Mouse (Mus musculus): ENCODE data around the gene Ywhah. TPM values are rescaled to one million over a fixed set of nuclear protein-coding genes. Genes with fewer than 3 reads are reported as not detected.

The Ywhah gene
- polyA plus RNA-seq, 1 experiment from 2014 or later = 643 TPM

DNA sequence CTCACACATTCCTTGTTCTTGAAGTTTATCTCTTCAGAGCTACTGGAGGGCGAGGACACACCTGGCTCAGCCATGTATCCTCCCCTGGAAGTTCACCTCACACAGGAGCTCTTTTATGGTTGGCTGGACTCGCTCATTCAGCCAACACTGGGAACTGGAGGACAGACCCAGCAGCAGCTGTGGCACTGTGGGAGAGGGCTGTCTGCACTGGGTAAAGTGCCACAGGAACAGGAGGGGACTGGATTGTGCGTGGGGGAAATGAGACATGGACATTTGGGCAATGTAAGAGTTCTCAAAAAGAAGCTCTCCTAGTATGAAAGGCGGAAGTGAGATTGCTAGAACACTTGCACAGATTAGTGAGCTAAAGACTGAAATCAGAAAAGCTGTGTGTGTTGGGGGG is 22.9 kb upstream of the Ywhah start:
- H3K4me1 ChIP-seq (ENCODE audit: control insufficient read depth, insufficient read depth, low read length) = peaks cover 5% of the 10 kb centered on the region
- WGBS = 81% methylated on average over 4 of the region's 4 CpGs
- H3K9me3 ChIP-seq (ENCODE audit: control insufficient read depth, low read length) = no peaks in the 10 kb centered on the region
- no peak overlapping the region for H3K27ac ChIP-seq (replicated peaks; ENCODE audit: low read depth, low read length)
- ATAC-seq (ENCODE audit: low FRiP score, low TSS enrichment) (no peak), DNase-seq (no peak)
- H3K27me3 ChIP-seq (ENCODE audit: control insufficient read depth, insufficient read depth, low read length) = no peaks in the 10 kb centered on the region
- H3K4me2 ChIP-seq (ENCODE audit: low read length) = no peak overlapping the region
- no peak overlapping the region for H3K9ac ChIP-seq (replicated peaks; ENCODE audit: low read length)
- H3K4me3 ChIP-seq (replicated peaks; ENCODE audit: low read depth, low read length) = no peak overlapping the region
- H3K36me3 ChIP-seq (ENCODE audit: control insufficient read depth, insufficient read depth, low read length) = 0 out of 2 replicates have a peak, but pooled peaks cover 6% of the 10 kb centered on the region

DNA sequence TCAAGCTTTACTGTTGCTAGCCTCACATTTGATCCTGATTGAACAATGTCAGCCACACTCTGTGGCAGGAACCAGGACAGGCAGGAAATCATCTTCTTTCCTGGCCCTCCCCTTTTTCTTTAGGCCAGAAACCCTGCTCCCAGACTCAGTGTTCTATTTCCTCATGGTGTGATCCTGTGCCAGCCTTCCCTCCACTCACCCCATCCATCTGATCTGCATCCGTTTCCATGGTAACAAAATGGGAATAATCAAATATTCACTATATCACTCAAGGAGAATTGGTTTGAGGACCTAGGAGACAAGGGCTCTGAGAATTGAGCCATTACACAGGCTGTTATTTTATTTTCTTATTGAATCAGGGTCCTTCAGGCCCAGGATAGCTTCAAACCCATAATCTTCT is 22.1 kb upstream of the Ywhah start:
- Histone ChIP-seq H3K4me2 (ENCODE audit: low read length) (no peak overlapping the region), H3K27ac (replicated peaks; ENCODE audit: low read depth, low read length) (peak overlapping the region; percentile 63), H3K4me1 (ENCODE audit: control insufficient read depth, insufficient read depth, low read length) (peaks cover 5% of the 10 kb centered on the region), H3K36me3 (ENCODE audit: control insufficient read depth, insufficient read depth, low read length) (no peaks in the 10 kb centered on the region), H3K9ac (replicated peaks; ENCODE audit: low read length) (no peak overlapping the region), H3K27me3 (ENCODE audit: control insufficient read depth, insufficient read depth, low read length) (no peaks in the 10 kb centered on the region), H3K4me3 (replicated peaks; ENCODE audit: low read depth, low read length) (no peak overlapping the region), H3K9me3 (ENCODE audit: control insufficient read depth, low read length) (no peaks in the 10 kb centered on the region)
- DNase-seq (peak; percentile 50), ATAC-seq (ENCODE audit: low FRiP score, low TSS enrichment) (no peak)
- WGBS = 94% methylated on average over 1 of the region's 1 CpGs

DNA sequence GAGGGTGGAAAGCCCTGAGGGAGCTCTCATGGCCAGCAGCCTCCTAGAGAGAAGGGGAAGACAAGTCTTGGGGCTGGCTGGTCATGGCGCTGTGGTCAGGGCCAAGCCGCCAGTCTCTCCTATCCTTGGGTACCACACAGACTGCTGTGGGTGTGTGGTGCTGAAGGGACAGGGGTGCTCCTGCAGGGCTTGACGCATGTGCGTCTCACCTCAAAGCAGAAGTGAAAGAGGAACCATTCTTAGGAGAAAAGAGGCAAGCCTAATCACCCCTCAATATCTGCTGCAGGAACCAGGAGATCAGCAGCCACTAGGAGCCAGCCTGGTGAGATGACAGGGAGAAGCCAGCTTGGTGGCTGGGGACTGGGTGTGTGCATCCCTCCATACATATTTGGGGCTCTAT is 20.9 kb upstream of the Ywhah start:
- H3K4me2 ChIP-seq (ENCODE audit: low read length) = no peak overlapping the region
- ATAC-seq (ENCODE audit: low FRiP score, low TSS enrichment) = no peak
- no peak overlapping the region for H3K9ac ChIP-seq (replicated peaks; ENCODE audit: low read length)
- WGBS = 62% methylated on average over 4 of the region's 4 CpGs
- no peak overlapping the region for H3K27ac ChIP-seq (replicated peaks; ENCODE audit: low read depth, low read length)
- H3K9me3 ChIP-seq (ENCODE audit: control insufficient read depth, low read length) = no peaks in the 10 kb centered on the region
- H3K36me3 ChIP-seq (ENCODE audit: control insufficient read depth, insufficient read depth, low read length) = no peaks in the 10 kb centered on the region
- no peak overlapping the region for H3K4me3 ChIP-seq (replicated peaks; ENCODE audit: low read depth, low read length)
- peaks cover 5% of the 10 kb centered on the region for H3K4me1 ChIP-seq (ENCODE audit: control insufficient read depth, insufficient read depth, low read length)
- H3K27me3 ChIP-seq (ENCODE audit: control insufficient read depth, insufficient read depth, low read length) = no peaks in the 10 kb centered on the region
- no peak for DNase-seq

DNA sequence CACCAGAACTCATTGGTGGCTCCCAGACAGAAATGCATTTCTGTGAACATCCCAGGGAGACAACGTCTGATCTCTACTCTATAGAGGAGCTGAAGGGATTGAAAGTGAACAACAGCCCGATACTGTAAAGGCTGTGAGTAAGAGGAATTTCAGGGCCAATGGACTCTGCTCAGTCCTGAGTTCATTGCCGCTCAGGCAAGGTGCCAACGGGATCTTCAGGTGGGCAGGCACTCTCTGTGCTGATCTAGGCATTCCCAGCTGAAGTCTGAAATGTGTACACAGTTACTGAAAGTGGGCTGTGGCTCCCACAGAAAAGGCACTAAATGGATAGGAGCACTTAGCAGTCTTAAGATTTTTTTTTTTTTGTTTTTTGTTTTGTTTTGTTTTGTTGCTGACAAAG is 19.8 kb upstream of the Ywhah start:
- DNase-seq (no peak), ATAC-seq (ENCODE audit: low FRiP score, low TSS enrichment) (no peak)
- Histone ChIP-seq H3K4me3 (replicated peaks; ENCODE audit: low read depth, low read length) (no peak overlapping the region), H3K4me2 (ENCODE audit: low read length) (no peak overlapping the region), H3K9me3 (ENCODE audit: control insufficient read depth, low read length) (no peaks in the 10 kb centered on the region), H3K36me3 (ENCODE audit: control insufficient read depth, insufficient read depth, low read length) (no peaks in the 10 kb centered on the region), H3K27ac (replicated peaks; ENCODE audit: low read depth, low read length) (no peak overlapping the region), H3K9ac (replicated peaks; ENCODE audit: low read length) (no peak overlapping the region), H3K4me1 (ENCODE audit: control insufficient read depth, insufficient read depth, low read length) (peaks cover 5% of the 10 kb centered on the region), H3K27me3 (ENCODE audit: control insufficient read depth, insufficient read depth, low read length) (no peaks in the 10 kb centered on the region)
- WGBS = 91% methylated on average over 4 of the region's 4 CpGs

DNA sequence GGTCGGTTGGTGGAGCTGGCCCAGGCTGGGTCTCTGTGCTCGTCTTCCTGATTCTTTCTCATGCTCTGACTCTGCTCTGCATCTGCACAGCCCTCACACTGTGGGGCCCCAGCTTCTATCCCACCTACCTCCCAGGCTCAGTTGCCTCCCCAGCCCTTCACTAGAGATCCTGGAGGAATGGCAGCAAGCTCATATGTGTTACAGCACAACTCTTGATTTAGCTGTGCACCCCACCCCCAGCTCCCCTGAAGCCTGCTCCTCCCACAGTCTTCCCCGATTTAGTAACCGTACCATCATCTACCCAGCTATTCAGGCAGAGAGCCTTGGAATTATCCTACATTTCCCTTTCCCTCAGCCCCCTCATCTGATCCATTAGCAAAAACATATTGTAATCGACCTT is 17.5 kb upstream of the Ywhah start:
- Histone ChIP-seq H3K4me2 (ENCODE audit: low read length) (no peak overlapping the region), H3K4me1 (ENCODE audit: control insufficient read depth, insufficient read depth, low read length) (peaks cover 12% of the 10 kb centered on the region), H3K4me3 (replicated peaks; ENCODE audit: low read depth, low read length) (no peak overlapping the region), H3K27ac (replicated peaks; ENCODE audit: low read depth, low read length) (no peak overlapping the region), H3K27me3 (ENCODE audit: control insufficient read depth, insufficient read depth, low read length) (no peaks in the 10 kb centered on the region), H3K36me3 (ENCODE audit: control insufficient read depth, insufficient read depth, low read length) (no peaks in the 10 kb centered on the region), H3K9ac (replicated peaks; ENCODE audit: low read length) (no peak overlapping the region), H3K9me3 (ENCODE audit: control insufficient read depth, low read length) (no peaks in the 10 kb centered on the region)
- WGBS = 88% methylated on average over 5 of the region's 5 CpGs
- ATAC-seq (ENCODE audit: low FRiP score, low TSS enrichment) = no peak
- no peak for DNase-seq

DNA sequence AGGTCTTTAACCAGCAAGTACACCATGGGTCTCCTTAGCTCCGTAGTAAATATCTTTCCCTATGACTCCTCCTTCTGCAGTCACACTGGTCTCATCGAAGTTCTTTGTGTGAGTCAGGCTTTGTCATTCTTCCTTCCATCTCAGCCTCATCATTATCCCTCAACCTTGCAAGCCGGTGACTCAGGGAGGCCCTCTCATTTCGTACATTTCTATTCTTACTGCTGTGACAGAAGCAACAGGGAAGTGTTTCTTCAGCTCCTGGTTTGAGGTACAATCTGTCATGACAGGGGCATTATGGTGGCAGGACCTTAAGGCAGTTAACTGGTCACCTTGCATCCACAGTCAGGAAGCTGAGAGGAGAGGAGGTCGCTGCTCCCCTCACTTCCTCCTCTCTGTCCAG is 15.8 kb upstream of the Ywhah start:
- peaks cover 15% of the 10 kb centered on the region for H3K4me1 ChIP-seq (ENCODE audit: control insufficient read depth, insufficient read depth, low read length)
- no peak overlapping the region for H3K9ac ChIP-seq (replicated peaks; ENCODE audit: low read length)
- H3K4me3 ChIP-seq (replicated peaks; ENCODE audit: low read depth, low read length) = no peak overlapping the region
- H3K27me3 ChIP-seq (ENCODE audit: control insufficient read depth, insufficient read depth, low read length) = no peaks in the 10 kb centered on the region
- no peak overlapping the region for H3K27ac ChIP-seq (replicated peaks; ENCODE audit: low read depth, low read length)
- 90% methylated on average over 5 of the region's 5 CpGs for WGBS
- H3K9me3 ChIP-seq (ENCODE audit: control insufficient read depth, low read length) = no peaks in the 10 kb centered on the region
- H3K4me2 ChIP-seq (ENCODE audit: low read length) = no peak overlapping the region
- DNase-seq (no peak), ATAC-seq (ENCODE audit: low FRiP score, low TSS enrichment) (no peak)
- no peaks in the 10 kb centered on the region for H3K36me3 ChIP-seq (ENCODE audit: control insufficient read depth, insufficient read depth, low read length)

DNA sequence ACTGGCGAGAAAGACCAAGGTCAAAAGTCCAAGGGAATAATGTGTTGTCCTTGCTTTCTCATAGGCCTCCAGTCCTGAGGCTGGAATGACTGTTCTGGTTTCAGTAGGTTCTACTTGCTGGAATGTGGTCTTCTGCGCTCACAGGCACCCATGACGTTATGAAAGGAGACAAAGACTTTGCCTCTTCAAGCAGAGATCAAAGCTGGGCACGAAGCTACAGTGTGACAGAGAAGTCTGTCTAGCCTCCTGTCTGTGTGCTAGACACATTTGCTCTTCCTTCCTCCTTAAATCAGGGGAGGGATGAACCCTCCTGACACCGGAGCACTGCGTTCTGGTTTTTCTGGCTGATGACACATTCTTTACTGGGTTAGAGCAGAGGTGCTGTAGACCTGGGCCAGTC is 15.1 kb upstream of the Ywhah start:
- Histone ChIP-seq H3K9ac (replicated peaks; ENCODE audit: low read length) (no peak overlapping the region), H3K4me1 (ENCODE audit: control insufficient read depth, insufficient read depth, low read length) (peaks cover 15% of the 10 kb centered on the region), H3K27ac (replicated peaks; ENCODE audit: low read depth, low read length) (no peak overlapping the region), H3K4me2 (ENCODE audit: low read length) (no peak overlapping the region), H3K9me3 (ENCODE audit: control insufficient read depth, low read length) (no peaks in the 10 kb centered on the region), H3K36me3 (ENCODE audit: control insufficient read depth, insufficient read depth, low read length) (no peaks in the 10 kb centered on the region), H3K27me3 (ENCODE audit: control insufficient read depth, insufficient read depth, low read length) (no peaks in the 10 kb centered on the region), H3K4me3 (replicated peaks; ENCODE audit: low read depth, low read length) (no peak overlapping the region)
- DNase-seq = no peak
- 80% methylated on average over 6 of the region's 6 CpGs for WGBS
- no peak for ATAC-seq (ENCODE audit: low FRiP score, low TSS enrichment)

DNA sequence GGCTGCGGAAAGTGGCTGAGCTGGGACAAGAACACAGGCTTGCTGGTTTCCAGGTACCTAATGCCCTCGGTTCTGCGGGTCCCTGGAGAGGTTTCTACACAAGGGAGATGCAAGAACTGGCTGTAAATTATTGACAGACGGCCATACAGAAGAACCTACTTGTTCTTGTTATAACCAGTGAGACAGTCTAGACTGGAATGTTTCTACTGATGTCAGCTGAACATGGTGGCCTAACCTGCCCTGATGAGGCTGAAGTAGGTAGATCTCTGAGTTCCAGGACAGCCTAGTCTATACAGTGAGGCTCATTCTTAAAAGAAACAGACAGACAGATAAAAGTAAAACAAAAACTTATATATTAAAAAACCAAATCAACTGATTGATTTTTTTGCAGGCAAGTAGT is 14.5 kb upstream of the Ywhah start:
- no peak for ATAC-seq (ENCODE audit: low FRiP score, low TSS enrichment)
- no peak overlapping the region for H3K9ac ChIP-seq (replicated peaks; ENCODE audit: low read length)
- H3K27ac ChIP-seq (replicated peaks; ENCODE audit: low read depth, low read length) = no peak overlapping the region
- H3K4me3 ChIP-seq (replicated peaks; ENCODE audit: low read depth, low read length) = no peak overlapping the region
- H3K36me3 ChIP-seq (ENCODE audit: control insufficient read depth, insufficient read depth, low read length) = no peaks in the 10 kb centered on the region
- no peaks in the 10 kb centered on the region for H3K9me3 ChIP-seq (ENCODE audit: control insufficient read depth, low read length)
- no peak for DNase-seq
- H3K4me2 ChIP-seq (ENCODE audit: low read length) = no peak overlapping the region
- H3K4me1 ChIP-seq (ENCODE audit: control insufficient read depth, insufficient read depth, low read length) = peaks cover 15% of the 10 kb centered on the region
- no peaks in the 10 kb centered on the region for H3K27me3 ChIP-seq (ENCODE audit: control insufficient read depth, insufficient read depth, low read length)
- WGBS = 86% methylated on average over 4 of the region's 4 CpGs

DNA sequence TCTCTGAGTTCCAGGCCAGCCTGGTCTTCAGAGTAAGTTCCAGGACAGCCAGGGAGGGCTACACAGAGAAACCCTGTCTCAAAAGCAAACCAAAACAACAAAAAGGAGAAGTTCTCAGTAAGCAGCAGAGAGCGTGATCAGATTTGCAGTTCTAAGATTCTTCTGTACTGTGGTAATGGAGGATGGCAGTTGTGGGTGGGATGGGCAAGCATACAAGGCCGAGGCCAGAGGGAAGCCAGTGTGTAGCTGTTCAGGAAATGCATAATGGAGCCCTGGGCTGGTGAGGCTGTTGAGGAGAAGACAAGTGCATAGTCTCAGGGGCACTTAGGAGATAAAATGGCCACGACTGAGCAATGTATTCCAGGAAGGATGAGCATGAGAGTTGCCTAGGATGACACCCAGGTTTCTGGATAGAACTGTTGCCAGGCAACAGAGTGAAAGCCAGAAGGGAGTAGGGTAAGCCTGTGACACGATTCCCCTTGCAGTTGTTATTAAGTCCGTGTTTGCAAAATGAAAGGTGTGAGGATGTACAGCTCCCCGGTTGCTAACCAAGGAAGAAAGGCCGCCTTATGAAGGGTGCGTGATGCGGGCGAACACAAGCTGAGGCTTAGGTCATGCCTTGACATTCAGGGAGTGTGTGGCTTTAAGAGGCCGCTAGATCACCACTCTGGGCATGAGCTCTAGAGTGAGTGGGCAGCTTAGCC is 13.0 kb upstream of the Ywhah start:
- Histone ChIP-seq H3K9me3 (ENCODE audit: control insufficient read depth, low read length) (no peaks in the 10 kb centered on the region), H3K36me3 (ENCODE audit: control insufficient read depth, insufficient read depth, low read length) (no peaks in the 10 kb centered on the region), H3K27me3 (ENCODE audit: control insufficient read depth, insufficient read depth, low read length) (no peaks in the 10 kb centered on the region), H3K27ac (replicated peaks; ENCODE audit: low read depth, low read length) (peak overlapping the region; percentile 58), H3K4me1 (ENCODE audit: control insufficient read depth, insufficient read depth, low read length) (peaks cover 24% of the 10 kb centered on the region), H3K4me2 (ENCODE audit: low read length) (no peak overlapping the region), H3K4me3 (replicated peaks; ENCODE audit: low read depth, low read length) (no peak overlapping the region), H3K9ac (replicated peaks; ENCODE audit: low read length) (no peak overlapping the region)
- 0 out of 2 replicates have a peak, but pooled peaks have one; percentile 28 for ATAC-seq (ENCODE audit: low FRiP score, low TSS enrichment)
- WGBS = 61% methylated on average over 11 of the region's 11 CpGs
- peak; percentile 64 for DNase-seq
